Mouse (Mus musculus): ENCODE measurements around the gene Gm5431. TPM values are rescaled to one million over a fixed set of nuclear protein-coding genes. Genes with fewer than 3 reads are reported as not detected.

The Gm5431 gene
- polyA plus RNA-seq, 1 experiment from 2014 or later, result 0.15 TPM

- whole genome bisulfite sequencing, result 86% methylated on average over 1 of the region's 1 CpGs
- Histone ChIP-seq H3K9ac (ENCODE audit: low read depth, low read length) (no peak overlapping the region), H3K4me1 (ENCODE audit: control insufficient read depth, insufficient read depth, low read length) (peaks cover 4% of the 10 kb centered on the region; the same call in 1 of the 2 replicates), H3K27me3 (ENCODE audit: control insufficient read depth, insufficient read depth, low read length) (peaks cover 6% of the 10 kb centered on the region; the same call in 1 of the 2 replicates), H3K36me3 (ENCODE audit: control insufficient read depth, insufficient read depth, low read length) (peaks cover 5% of the 10 kb centered on the region; the same call in 1 of the 2 replicates), H3K27ac (ENCODE audit: low read depth, low read length) (no peak overlapping the region), H3K9me3 (ENCODE audit: control insufficient read depth, low read length) (no peaks in the 10 kb centered on the region), H3K4me3 (ENCODE audit: low read length) (no peak overlapping the region), H3K4me2 (replicated peaks; ENCODE audit: low read depth, low read length) (no peak overlapping the region)
- ATAC-seq (ENCODE audit: low FRiP score, low TSS enrichment), result no peak
These were observed 39.2 kb downstream of the Gm5431 start for GRCm38 (mm10) chr11:48862784-48863319.

GRCm38 (mm10) chr11:48859014-48859413 is 43.0 kb downstream of the Gm5431 start:
- peak overlapping the region; percentile 45 for H3K4me3 ChIP-seq (ENCODE audit: low read length)
- ATAC-seq (ENCODE audit: low FRiP score, low TSS enrichment), result no peak
- H3K4me2 ChIP-seq (replicated peaks; ENCODE audit: low read depth, low read length), result peak overlapping the region; percentile 83
- peaks cover 6% of the 10 kb centered on the region; the same call in 1 of the 2 replicates for H3K27me3 ChIP-seq (ENCODE audit: control insufficient read depth, insufficient read depth, low read length)
- no peaks in the 10 kb centered on the region for H3K36me3 ChIP-seq (ENCODE audit: control insufficient read depth, insufficient read depth, low read length)
- H3K9me3 ChIP-seq (ENCODE audit: control insufficient read depth, low read length), result no peaks in the 10 kb centered on the region
- H3K4me1 ChIP-seq (ENCODE audit: control insufficient read depth, insufficient read depth, low read length), result peaks cover 7% of the 10 kb centered on the region; the same call in 1 of the 2 replicates
- 0% methylated on average over 6 of the region's 6 CpGs for WGBS
- no peak overlapping the region for H3K9ac ChIP-seq (ENCODE audit: low read depth, low read length)
- H3K27ac ChIP-seq (ENCODE audit: low read depth, low read length), result no peak overlapping the region

- H3K36me3 ChIP-seq (ENCODE audit: control insufficient read depth, insufficient read depth, low read length), result no peaks in the 10 kb centered on the region
- peak overlapping the region; percentile 76 for H3K4me2 ChIP-seq (replicated peaks; ENCODE audit: low read depth, low read length)
- H3K9ac ChIP-seq (ENCODE audit: low read depth, low read length), result peak overlapping the region; percentile 44
- H3K9me3 ChIP-seq (ENCODE audit: control insufficient read depth, low read length), result peaks cover 6% of the 10 kb centered on the region; the same call in 1 of the 2 replicates
- H3K27ac ChIP-seq (ENCODE audit: low read depth, low read length), result no peak overlapping the region
- H3K4me1 ChIP-seq (ENCODE audit: control insufficient read depth, insufficient read depth, low read length), result peaks cover 11% of the 10 kb centered on the region; the same call in 1 of the 2 replicates
- H3K4me3 ChIP-seq (ENCODE audit: low read length), result peak overlapping the region; percentile 56
- WGBS, result under 1% methylated on average over 31 of the region's 31 CpGs
- no peaks in the 10 kb centered on the region for H3K27me3 ChIP-seq (ENCODE audit: control insufficient read depth, insufficient read depth, low read length)
- peak; percentile 53 for ATAC-seq (ENCODE audit: low FRiP score, low TSS enrichment)
These were observed 48.4 kb downstream of the Gm5431 start for GRCm38 (mm10) chr11:48853474-48854180.

- 8% methylated on average over 23 of the region's 23 CpGs for WGBS
- Histone ChIP-seq H3K4me3 (ENCODE audit: low read length) (peak overlapping the region; percentile 56), H3K36me3 (ENCODE audit: control insufficient read depth, insufficient read depth, low read length) (no peaks in the 10 kb centered on the region), H3K9me3 (ENCODE audit: control insufficient read depth, low read length) (peaks cover 6% of the 10 kb centered on the region; the same call in 1 of the 2 replicates), H3K4me1 (ENCODE audit: control insufficient read depth, insufficient read depth, low read length) (0 out of 2 replicates have a peak, but pooled peaks cover 7% of the 10 kb centered on the region), H3K27me3 (ENCODE audit: control insufficient read depth, insufficient read depth, low read length) (no peaks in the 10 kb centered on the region), H3K4me2 (replicated peaks; ENCODE audit: low read depth, low read length) (peak overlapping the region; percentile 76), H3K27ac (ENCODE audit: low read depth, low read length) (no peak overlapping the region), H3K9ac (ENCODE audit: low read depth, low read length) (peak overlapping the region; percentile 44)
- no peak for ATAC-seq (ENCODE audit: low FRiP score, low TSS enrichment)
These were observed 49.2 kb downstream of the Gm5431 start for GRCm38 (mm10) chr11:48852624-48853473.

- H3K9ac ChIP-seq (ENCODE audit: low read depth, low read length), result no peak overlapping the region
- ATAC-seq (ENCODE audit: low FRiP score, low TSS enrichment), result no peak
- whole genome bisulfite sequencing, result 72% methylated on average over 4 of the region's 4 CpGs
- H3K4me3 ChIP-seq (ENCODE audit: low read length), result no peak overlapping the region
- H3K4me2 ChIP-seq (replicated peaks; ENCODE audit: low read depth, low read length), result no peak overlapping the region
- H3K4me1 ChIP-seq (ENCODE audit: control insufficient read depth, insufficient read depth, low read length), result 0 out of 2 replicates have a peak, but pooled peaks cover 7% of the 10 kb centered on the region
- peaks cover 6% of the 10 kb centered on the region; the same call in 1 of the 2 replicates for H3K9me3 ChIP-seq (ENCODE audit: control insufficient read depth, low read length)
- no peaks in the 10 kb centered on the region for H3K36me3 ChIP-seq (ENCODE audit: control insufficient read depth, insufficient read depth, low read length)
- H3K27me3 ChIP-seq (ENCODE audit: control insufficient read depth, insufficient read depth, low read length), result no peaks in the 10 kb centered on the region
- no peak overlapping the region for H3K27ac ChIP-seq (ENCODE audit: low read depth, low read length)
These were observed 49.8 kb downstream of the Gm5431 start for GRCm38 (mm10) chr11:48852190-48852589.

GRCm38 (mm10) chr11:48851270-48851995 is 50.6 kb downstream of the Gm5431 start:
- H3K9me3 ChIP-seq (ENCODE audit: control insufficient read depth, low read length), result peaks cover 6% of the 10 kb centered on the region; the same call in 1 of the 2 replicates
- no peak overlapping the region for H3K9ac ChIP-seq (ENCODE audit: low read depth, low read length)
- H3K4me3 ChIP-seq (ENCODE audit: low read length), result no peak overlapping the region
- no peaks in the 10 kb centered on the region for H3K36me3 ChIP-seq (ENCODE audit: control insufficient read depth, insufficient read depth, low read length)
- 0 out of 2 replicates have a peak, but pooled peaks cover 7% of the 10 kb centered on the region for H3K4me1 ChIP-seq (ENCODE audit: control insufficient read depth, insufficient read depth, low read length)
- no peak overlapping the region for H3K27ac ChIP-seq (ENCODE audit: low read depth, low read length)
- ATAC-seq (ENCODE audit: low FRiP score, low TSS enrichment), result no peak
- no peaks in the 10 kb centered on the region for H3K27me3 ChIP-seq (ENCODE audit: control insufficient read depth, insufficient read depth, low read length)
- no peak overlapping the region for H3K4me2 ChIP-seq (replicated peaks; ENCODE audit: low read depth, low read length)
- 77% methylated on average over 4 of the region's 4 CpGs for whole genome bisulfite sequencing

GRCm38 (mm10) chr11:48850240-48850639 is 51.8 kb downstream of the Gm5431 start:
- Histone ChIP-seq H3K4me2 (replicated peaks; ENCODE audit: low read depth, low read length) (no peak overlapping the region), H3K4me1 (ENCODE audit: control insufficient read depth, insufficient read depth, low read length) (0 out of 2 replicates have a peak, but pooled peaks cover 7% of the 10 kb centered on the region), H3K9ac (ENCODE audit: low read depth, low read length) (no peak overlapping the region), H3K9me3 (ENCODE audit: control insufficient read depth, low read length) (peaks cover 6% of the 10 kb centered on the region; the same call in 1 of the 2 replicates), H3K27me3 (ENCODE audit: control insufficient read depth, insufficient read depth, low read length) (no peaks in the 10 kb centered on the region), H3K4me3 (ENCODE audit: low read length) (no peak overlapping the region), H3K27ac (ENCODE audit: low read depth, low read length) (no peak overlapping the region), H3K36me3 (ENCODE audit: control insufficient read depth, insufficient read depth, low read length) (no peaks in the 10 kb centered on the region)
- WGBS, result 38% methylated on average over 2 of the region's 2 CpGs
- ATAC-seq (ENCODE audit: low FRiP score, low TSS enrichment), result no peak

GRCm38 (mm10) chr11:48846881-48847280 is 55.1 kb downstream of the Gm5431 start:
- ATAC-seq (ENCODE audit: low FRiP score, low TSS enrichment), result no peak
- H3K4me1 ChIP-seq (ENCODE audit: control insufficient read depth, insufficient read depth, low read length), result no peaks in the 10 kb centered on the region
- H3K9ac ChIP-seq (ENCODE audit: low read depth, low read length), result no peak overlapping the region
- 69% methylated on average over 5 of the region's 5 CpGs for WGBS
- H3K27me3 ChIP-seq (ENCODE audit: control insufficient read depth, insufficient read depth, low read length), result no peaks in the 10 kb centered on the region
- H3K9me3 ChIP-seq (ENCODE audit: control insufficient read depth, low read length), result peaks cover 6% of the 10 kb centered on the region; the same call in 1 of the 2 replicates
- no peaks in the 10 kb centered on the region for H3K36me3 ChIP-seq (ENCODE audit: control insufficient read depth, insufficient read depth, low read length)
- H3K27ac ChIP-seq (ENCODE audit: low read depth, low read length), result no peak overlapping the region
- H3K4me3 ChIP-seq (ENCODE audit: low read length), result no peak overlapping the region
- H3K4me2 ChIP-seq (replicated peaks; ENCODE audit: low read depth, low read length), result no peak overlapping the region
